12 mouse cellular contexts compared by ENCODE assay signal in genomic region chr13:42056712-42057332, GRCm38 (mm10).
"Had no signal": no experiment of that assay in that cellular context is flagged by ENCODE, and none has a peak within 500 bp of the region (broad histone marks: within the 10 kb centered on the region; RNA-seq: fewer than 3 reads in every experiment).

No protein-coding gene starts in this region.

- H3K4me2 ChIP-seq: limb, embryonic 15.5 days; liver, embryonic 15.5 days; lung, embryonic 14.5 days; midbrain, embryonic 13.5 days; stomach, embryonic 15.5 days had no signal

- H3K9ac ChIP-seq: limb, embryonic 15.5 days; liver, embryonic 15.5 days; lung, embryonic 14.5 days; midbrain, embryonic 13.5 days; stomach, embryonic 15.5 days had no signal

- DNase-seq: kidney, adult 8-10 months; kidney, postnatal 36 days; lung, embryonic 14.5 days; lung, postnatal 10 days; lung, postnatal 4 days; right cerebral cortex, postnatal 14 days; thymus, postnatal 36 days had no signal

- ATAC-seq: midbrain, embryonic 13.5 days had no signal

- H3K27me3 ChIP-seq: limb, embryonic 15.5 days; liver, embryonic 15.5 days; midbrain, embryonic 13.5 days; stomach, embryonic 15.5 days had no signal

- H3K27ac ChIP-seq: left cerebral cortex, adult 2 months; limb, embryonic 15.5 days; liver, embryonic 15.5 days; midbrain, embryonic 13.5 days; stomach, embryonic 15.5 days had no signal

- H3K9me3 ChIP-seq: limb, embryonic 15.5 days; liver, embryonic 15.5 days; midbrain, embryonic 13.5 days; stomach, embryonic 15.5 days had no signal

- H3K4me1 ChIP-seq: limb, embryonic 15.5 days; stomach, embryonic 15.5 days had no signal

- H3K4me3 ChIP-seq: left cerebral cortex, adult 2 months; limb, embryonic 15.5 days; liver, embryonic 15.5 days; midbrain, embryonic 13.5 days; stomach, embryonic 15.5 days had no signal
